Mouse (Mus musculus): ENCODE measurements around the gene Nxt1.

The Nxt1 gene

DNA sequence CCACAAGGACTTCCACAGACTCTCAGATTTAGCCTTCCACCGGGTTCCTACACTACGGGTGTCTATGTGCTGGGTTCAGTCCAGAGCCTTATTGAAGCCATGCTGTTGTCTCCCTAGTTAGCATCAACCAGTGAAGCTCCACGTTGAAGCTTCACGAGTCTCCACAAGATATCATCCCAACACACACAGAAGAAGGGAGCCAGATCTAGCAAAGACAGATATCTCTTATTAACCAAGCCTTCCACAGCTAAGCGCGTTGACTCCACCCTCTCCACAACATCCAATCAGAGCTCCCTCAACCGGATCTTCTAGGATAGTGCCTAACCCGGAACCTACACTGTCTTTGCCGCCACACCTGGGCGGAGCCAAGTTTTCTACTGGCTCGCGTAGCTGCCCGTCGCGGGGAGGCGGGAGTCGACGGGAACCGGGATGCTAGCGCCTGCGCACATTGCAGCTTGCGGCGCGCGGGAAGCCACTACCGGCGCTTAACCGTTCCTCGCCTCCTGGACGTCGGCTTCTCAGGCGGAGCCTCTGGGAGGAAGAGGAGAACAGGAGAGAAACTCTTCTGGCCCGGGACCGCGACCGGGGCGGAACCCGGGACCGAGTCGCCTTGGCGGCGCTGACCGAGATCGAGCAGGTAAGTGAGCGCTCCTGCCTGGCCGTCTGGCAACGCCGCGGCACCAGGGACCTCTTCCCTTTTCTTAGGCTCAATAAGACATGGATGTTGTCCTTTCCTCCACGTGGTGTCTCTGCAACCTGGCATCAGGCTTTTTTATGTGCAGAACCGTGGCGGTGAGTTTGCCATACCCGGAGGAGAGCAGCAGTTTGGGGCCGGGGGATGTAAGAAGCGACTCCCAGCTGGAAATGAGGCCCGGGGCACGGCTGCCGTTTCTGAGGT is at the start of gene Nxt1:
Gene Nxt1, plus strand, starts transcription at position 403 of the 898 bp plus-strand sequence.
- peak; percentile 100 for DNase-seq (ENCODE audit: low spot score in 2 of 2)

DNA sequence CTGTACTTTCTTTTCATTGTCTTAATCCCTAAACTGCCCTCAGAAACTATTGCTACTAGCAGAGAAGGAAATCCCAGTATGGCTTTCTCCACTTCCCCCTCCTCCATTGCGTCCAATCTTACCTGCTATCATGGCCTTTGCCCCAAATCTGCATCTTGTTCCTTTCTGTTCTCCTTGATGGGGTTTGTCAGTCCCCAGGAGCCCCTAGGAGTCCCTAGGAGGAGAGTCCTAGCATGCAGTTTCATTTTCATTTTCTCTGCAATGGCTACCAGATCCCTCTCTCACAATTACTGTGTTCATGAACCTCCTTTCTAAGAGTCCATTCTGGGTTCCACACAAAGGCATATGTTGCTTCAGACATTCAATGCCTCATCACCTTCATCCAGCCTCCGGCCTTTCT is 49.3 kb upstream of the Nxt1 start:
- no peak for DNase-seq (ENCODE audit: low spot score in 2 of 2)

DNA sequence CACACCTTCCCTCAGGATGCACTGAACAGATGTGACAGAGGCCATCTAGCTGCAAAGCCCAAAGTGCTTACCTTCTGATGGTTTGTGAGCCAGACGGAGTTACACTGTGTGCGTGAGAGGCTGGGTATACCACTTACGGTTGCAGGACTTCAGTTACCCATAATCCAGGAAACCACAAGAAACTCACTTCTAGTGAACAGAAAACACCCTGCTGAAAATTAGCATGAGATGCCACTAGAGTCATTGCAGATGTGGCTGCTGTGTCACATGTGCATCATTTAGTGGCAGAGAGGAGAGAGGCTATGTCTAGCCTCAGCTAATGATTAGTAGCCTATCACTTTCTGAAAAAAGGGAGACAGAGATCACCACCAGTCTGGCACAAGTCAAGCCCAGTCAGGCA is 47.9 kb upstream of the Nxt1 start:
- DNase-seq (ENCODE audit: low spot score in 2 of 2), result no peak

DNA sequence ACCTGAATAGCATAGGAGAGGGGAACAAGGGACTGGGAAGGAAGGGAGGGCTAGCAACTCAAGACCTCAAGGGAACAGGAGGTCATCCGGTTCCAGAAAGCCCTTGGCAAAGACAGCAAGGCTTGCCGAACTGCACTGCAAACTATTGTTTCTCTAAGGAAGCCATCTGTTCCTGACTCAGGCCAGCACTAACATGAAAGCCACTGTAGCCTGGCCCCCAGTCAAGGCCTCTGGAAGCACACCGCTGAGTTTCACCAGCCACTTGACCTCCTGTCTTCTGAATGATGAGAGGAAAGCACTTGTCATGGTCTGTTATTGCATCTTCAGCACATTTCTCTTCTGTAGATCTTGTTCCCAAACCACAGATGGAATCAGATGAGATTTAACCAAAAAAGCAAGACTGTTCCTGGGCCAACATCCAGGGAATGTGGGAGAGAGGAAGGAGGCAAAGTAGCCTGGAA is 45.4 kb upstream of the Nxt1 start:
- peak in 1 of 2 experiments; percentile 21 for DNase-seq (ENCODE audit: low spot score in 2 of 2)

DNA sequence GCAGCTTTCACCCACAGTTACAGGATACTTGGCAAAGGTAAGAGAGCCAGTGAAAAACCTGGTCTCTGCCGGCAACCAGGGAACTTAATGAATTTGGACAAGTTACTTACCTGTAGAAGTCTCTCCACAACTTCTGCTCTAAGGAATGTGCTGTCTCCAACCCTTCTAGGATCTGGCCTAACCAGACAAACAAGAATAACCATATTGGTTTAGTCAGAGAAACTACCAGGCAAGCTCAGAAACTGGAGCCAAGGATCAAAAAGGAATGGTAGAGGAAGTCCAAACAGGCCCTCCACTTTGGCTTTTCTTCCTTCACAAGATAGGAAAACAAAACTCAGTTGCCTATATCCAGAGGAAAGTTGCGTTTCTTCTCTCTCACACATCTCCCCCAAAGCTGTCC is 41.4 kb upstream of the Nxt1 start:
- DNase-seq (ENCODE audit: low spot score in 2 of 2), result no peak

DNA sequence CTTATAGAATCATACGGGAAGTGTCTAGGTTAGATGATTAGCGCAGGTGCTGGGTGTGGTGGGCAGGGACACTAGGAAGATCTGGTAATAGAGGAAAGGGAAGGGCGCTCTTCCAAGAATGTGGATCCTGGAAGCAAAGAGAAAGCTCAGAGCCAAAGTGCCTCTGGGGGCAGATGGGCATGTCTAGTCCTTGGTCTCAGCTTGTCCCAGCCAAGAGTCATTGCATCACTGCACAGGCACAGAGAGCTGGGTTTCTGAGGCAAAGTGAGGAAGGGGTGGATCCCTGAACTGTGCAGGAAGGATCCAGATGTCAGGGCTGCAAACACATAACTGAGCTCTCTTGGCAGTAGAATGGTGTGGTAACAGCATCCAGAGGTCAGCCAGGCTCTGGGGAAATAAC is 40.8 kb upstream of the Nxt1 start:
- DNase-seq (ENCODE audit: low spot score in 2 of 2), result peak in 1 of 2 experiments; percentile 42

DNA sequence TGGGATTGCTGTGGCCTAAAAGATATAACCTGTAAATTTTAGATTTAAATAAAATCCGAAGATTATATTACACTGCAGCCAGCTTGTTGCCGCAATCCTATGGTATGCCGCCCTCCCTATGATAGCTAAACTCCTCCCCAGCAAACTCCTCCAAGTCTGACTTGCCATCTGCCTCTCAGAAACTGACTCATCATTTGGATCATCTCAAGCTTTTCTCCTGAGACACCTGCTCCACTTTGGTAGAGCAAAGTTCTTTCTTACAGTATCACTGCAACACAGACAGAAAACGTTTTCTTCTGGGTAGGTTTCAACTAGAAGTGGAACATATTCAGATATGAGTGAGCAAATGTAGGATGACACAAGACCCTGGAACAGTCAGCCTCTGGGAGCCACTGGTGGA is 37.9 kb upstream of the Nxt1 start:
- no peak for DNase-seq (ENCODE audit: low spot score in 2 of 2)

DNA sequence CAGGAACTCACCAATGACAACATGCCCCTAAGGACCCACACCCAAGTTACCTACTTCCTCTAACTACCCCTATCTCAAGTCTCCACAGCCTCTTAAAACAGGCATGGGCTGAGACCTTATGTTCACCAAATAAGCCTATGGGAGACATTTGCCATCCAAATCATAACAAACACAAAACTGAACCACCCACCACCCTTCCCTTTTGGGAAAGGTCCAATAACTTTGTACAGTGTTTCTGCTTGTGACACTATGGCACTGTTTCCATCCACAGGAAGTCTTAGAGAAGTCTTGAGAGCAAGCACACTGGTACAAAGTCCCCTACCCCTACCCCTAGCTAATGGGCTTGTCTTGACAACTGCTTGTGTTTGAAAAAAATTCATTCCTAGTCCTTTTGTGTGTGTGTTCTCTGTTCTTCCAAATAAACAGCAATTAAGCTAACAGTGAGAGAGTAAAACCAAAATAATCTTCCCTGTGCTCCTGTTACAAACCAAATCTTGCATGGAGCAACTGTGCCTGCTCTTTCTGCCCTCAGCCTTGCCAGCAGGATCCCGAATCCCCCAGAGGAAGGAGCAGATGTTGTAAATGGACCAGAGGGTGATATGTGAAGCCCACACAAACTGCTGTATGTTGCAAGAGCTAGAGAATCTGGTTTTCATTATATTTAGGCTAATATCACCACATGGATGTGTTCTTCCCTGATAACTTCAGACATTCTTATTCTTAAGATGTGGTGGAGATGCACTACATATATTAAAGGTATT is 29.6 kb upstream of the Nxt1 start:
- DNase-seq (ENCODE audit: low spot score in 2 of 2), result no peak

DNA sequence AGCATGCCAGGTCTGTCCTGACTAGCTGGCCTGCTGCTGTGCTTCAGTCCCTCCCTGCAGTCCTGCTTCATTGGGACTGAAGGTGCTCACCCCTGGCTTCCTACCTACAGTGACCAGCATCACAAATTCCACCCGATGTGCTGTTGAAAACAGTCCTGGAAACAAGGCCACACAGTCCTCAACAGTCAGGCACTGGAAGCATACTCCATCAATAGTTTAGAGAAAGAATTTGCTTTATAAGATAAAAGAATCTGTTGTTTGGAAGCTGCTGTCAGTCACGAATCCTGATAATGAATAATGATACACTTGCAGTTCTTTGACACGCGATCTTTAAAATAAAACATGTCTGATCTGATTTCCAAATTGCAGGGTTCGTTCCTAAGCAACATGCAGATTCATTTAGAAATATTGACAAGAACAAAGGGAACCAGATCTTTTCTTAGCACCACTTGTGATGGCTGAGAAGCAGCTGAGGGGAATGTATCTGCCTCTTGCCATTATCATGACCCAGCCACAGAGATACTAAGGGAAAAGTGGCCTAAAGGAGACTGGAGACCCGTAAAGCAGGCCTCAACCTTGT is 27.9 kb upstream of the Nxt1 start:
- no peak for DNase-seq (ENCODE audit: low spot score in 2 of 2)

DNA sequence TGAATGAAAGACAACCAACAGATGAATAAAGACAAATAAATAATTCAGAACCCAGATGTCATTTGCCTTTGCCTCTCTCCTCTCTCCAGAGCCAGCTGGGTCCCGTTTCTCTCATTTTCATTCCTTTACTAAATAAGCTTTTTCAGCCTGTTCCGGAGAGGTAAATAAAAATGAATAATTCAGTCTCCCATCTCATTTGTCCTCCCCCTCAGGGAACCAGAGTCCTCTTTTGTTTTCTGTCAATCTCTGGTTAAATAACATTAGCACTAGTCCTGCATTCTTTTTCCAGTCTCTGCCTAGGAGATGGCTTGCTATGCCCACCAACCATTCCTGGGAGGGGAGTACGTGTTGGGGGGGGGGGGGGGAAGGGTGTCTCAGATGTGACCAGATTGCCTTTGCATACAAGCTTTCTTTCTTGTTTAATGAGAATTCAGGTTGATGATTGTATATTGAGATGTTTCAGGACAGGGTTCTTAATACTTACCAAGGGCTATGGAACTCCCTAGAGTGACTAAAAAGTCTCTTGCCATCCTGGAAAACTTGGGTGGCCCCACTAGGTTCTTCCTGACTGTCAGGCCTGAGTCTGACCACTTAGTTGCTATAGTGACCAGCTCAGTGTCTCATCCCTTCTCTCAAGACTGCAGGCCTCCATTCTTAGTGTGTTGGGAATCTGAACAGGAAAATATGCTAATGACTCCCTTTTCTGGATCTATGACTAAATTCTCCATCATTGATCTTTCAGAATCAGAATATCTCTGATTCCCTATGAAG is 21.6 kb upstream of the Nxt1 start:
- no peak for DNase-seq (ENCODE audit: low spot score in 2 of 2)

DNA sequence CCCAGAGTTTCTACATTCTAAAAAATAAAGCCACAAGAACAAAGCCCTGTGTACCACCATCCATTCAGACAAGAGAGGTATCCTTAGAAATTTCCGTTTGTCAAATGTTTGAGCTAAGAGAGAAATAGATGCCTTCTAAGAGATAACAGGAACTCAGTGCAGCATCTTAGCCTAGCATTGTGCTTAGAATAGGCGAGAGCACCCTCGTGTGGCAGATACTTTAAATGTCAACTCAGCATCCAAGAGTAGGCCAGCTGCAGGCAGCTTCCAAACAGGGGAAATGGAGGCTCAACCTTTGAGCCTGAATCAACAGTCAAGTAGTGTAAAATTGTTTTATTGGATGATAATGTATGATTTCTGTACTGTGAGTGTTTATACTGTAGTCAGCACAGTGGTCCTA is 17.4 kb upstream of the Nxt1 start:
- peak; percentile 56 to 67 for DNase-seq (ENCODE audit: low spot score in 2 of 2)

DNA sequence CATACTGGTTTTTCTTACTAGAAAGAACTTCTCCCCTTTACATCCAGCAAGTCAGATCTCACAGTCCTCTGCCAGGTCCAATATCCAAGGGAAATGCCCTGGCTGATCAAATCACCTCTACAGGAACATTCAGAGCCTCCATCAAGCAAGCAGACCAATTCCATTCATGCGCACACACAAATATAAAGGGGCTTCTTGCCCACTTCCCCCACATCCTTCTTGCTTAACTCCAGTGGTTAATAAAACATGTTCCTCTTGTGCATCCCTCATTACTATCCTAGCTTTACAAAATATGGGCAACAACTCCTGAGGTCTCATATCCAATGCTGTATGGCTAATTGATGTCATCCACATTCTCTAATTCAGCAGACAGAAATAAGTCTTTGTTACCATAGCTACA is 8.9 kb upstream of the Nxt1 start:
- DNase-seq (ENCODE audit: low spot score in 2 of 2), result no peak

DNA sequence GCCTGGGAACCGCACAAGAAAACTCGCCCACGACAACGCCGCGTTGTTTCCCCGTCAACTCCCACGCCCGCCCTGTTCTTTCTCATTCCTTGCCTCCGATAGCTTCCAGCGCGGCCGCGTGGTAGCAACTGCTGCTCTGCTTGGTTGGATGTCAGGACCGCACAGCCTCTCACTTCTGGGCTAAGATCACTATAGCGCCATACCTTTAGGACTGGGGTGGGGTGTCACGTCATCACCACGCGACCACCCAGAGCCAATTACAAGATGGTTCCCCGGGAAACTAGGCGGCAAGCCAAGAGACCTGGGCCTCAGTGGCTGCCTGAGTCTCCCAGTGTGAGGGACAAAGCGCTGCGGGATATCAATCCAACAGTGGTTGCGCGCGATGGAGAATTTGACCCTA is 5.4 kb downstream of the Nxt1 start:
- DNase-seq (ENCODE audit: low spot score in 2 of 2), result peak; percentile 37 to 44

DNA sequence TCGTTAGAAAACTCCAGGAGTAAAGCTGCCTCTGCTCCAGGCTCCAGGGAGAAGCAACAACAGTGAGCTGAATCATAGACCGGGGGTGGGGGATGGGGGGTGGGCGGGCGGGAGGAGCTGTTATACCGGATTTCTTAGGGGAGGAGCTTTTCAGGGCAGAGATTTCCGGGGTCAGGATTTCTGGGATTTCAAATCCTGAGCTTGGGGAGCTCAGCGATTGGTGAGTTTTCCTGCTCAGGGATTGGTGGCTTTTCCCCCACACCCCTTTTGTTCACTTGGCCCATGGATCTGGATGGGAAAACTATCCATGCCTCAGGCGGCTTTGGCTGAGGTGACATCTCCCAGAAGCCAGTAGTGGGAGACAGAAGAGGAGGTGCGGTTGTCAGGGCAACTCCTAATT is 6.9 kb downstream of the Nxt1 start:
- DNase-seq (ENCODE audit: low spot score in 2 of 2), result peak; percentile 42 to 69

DNA sequence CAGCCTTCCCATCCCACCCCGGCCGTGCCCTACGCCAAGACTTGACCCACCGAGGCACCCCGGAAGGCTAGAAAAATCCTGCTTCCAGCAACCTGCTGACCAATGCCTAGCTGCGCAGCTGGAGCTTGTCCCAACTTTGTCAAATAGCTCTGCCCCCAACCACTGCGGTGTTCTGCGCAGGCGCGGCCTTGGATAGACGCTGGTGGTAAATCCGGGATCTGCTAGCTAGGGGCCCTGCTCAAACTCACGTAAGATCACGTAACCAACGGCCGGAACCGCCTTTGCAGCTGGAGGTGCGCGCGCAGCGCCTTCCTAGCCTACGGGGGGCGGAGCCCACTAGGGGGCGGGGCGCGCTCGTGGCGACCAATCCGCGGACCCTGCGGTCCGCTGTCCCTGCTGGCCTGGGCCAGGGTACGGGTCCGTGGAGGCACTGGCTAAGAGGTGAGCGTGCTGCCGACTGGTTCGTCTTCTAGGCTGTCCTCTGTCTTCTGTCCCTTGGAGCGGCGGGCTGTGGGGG is 8.4 kb downstream of the Nxt1 start, which contains the start of gene Gzf1:
Gene Gzf1, plus strand, starts transcription at position 249 of the 517 bp plus-strand sequence.
- DNase-seq (ENCODE audit: low spot score in 2 of 2), result peak; percentile 98 to 99

DNA sequence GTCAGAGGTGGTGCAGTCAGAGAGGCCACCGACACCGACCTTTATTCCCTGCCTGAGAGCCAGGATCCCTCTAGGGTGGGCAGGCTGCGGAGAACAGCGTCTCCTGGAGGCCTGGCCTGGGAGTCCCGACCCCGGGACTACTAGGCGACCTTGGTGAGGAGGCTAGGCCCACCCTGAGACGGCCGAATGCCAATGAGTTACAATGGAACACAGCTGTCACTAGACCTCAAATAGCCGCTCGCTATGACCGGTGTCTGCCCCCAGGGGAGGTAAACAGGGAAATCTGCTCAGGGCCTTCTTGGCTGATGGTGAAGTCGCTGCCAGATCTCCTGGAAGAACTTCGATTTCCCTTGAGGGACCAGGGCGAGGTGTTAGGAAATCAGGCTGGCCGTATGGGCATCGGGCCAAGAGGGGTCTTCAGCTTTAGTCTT is 9.1 kb downstream of the Nxt1 start:
- DNase-seq (ENCODE audit: low spot score in 2 of 2), result peak in 1 of 2 experiments; percentile 31

DNA sequence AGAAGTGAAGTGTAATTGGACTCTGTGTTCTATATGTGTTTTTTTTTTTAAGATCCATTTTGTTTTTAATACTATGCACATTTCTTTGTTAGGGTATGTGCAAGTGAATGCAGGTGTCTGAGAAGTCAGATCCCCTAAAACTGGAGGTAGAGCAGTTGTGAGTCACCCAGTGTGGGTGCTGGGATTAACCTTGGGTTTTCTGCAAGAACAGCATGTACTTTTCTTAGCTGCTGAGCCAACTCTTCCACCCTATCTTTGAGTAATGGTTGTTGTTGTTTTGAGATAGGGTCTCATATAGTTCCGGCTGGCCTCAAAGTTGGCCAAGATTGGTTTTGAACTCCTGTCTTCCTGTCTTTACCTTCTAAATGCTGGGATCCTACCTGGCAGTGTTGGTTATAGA is 10.6 kb downstream of the Nxt1 start:
- no peak for DNase-seq (ENCODE audit: low spot score in 2 of 2)

DNA sequence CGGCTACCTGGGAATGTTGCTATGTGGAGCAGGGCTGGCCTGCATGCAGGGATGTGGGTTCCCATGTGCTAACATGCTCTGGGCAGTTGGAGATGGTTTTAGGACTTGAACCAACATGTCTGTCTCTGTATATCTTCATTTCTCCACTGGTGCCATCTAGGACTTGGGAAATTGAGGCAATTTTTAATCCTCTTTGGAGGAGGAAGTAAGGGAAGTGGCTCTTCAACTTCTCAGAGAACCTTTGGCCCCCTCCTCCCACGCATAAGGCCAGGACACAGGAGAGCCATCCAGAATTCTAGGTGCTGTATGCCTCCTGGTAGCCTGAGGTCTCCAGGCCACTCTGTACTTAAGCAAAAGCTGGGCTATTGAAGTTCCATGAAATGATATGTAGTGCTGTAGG is 12.6 kb downstream of the Nxt1 start:
- DNase-seq (ENCODE audit: low spot score in 2 of 2), result no peak

DNA sequence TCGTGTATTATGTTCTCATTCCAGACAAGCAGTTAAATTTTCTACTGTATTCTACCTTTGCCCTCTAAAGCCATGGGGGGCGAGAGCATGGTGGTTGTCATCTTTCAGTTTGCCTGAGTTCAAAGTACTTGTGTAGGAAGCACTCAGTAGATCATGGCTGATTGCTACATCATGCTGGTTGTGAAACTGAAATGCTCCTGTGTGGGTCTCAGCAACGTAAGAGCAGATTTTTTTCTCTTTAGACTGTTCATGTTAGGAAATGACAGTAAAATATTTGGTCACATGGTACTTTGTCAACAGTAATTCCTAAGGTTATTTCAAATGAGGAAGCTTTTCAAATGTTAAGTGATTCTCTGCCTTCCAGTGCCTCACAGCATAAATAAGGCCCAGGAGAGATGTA is 13.3 kb downstream of the Nxt1 start:
- DNase-seq (ENCODE audit: low spot score in 2 of 2), result no peak

DNA sequence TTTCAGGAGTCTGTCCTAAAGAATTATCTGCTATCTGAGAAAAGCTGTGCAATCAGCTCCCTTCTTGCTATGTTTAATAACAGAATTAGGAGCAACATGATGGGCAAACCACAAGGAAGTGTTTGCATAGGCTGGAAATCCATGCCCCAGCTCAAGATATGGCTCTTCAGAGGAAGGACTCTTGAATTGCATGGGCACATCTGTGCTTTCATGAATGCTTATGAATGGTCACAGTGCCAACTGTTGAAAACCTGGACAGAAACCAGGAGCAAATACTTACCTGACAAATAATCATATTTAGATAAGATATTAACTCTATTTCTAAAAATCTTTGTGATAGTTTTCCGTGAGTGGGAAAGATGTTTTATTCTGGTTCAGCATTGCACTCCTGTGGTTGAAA is 14.5 kb downstream of the Nxt1 start:
- no peak for DNase-seq (ENCODE audit: low spot score in 2 of 2)

DNA sequence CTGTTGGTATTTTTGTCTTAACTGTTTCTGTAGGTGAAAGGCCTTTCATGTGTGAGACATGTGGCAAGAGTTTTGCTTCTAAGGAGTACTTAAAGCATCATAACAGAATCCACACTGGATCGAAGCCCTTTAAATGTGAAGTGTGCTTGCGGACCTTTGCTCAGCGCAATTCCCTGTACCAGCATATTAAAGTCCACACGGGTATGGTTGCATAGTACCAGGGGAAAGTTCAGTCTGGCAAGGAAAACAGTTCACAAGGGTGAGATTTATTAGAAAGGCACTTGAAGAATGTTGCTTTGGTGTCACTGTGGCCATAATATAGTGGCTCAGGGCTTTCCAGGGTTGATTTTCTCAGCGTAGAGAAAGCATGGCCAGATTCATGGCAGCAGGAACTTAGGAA is 15.6 kb downstream of the Nxt1 start:
- DNase-seq (ENCODE audit: low spot score in 2 of 2), result no peak
